Mouse (Mus musculus): ENCODE results near the gene Psat1. TPM values are rescaled to one million over a fixed set of nuclear protein-coding genes. Genes with fewer than 3 reads are reported as not detected.

Gene Psat1
- polyA plus RNA-seq, 1 experiment from 2014 or later, result 71.0 TPM

DNA sequence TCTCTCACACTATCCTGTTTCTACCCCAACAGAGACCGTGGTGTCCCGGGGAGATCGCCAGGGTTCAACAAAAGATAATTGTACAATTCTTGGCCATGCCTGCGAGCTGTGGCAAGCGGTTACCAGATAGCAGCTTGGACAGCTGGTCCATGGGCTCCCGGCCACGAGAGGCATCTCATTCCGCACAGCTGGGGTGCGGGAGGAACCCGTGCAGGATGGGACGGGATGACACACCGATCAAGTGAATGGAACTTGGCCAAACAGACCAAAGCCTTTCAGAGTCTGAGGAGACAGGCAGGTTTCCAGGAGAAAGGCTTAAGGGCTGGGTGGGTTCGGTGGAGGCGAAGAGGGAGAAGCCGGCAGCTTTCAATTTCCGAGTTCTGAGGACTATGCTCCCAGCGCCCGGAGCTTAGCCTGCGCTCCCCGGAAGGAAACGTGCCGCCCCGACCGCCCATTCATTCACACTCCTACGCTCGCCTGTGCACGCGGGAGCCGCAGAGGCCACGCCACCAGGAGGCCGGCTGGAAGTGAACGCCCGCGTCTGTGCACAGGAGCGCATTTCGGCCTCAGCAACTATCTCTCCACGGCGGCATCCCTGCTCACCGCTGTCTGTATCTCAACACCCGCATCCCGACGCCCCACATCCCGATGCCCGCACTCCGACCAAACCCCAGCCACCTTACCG lies 22.8 kb downstream of the Psat1 start:
- Histone ChIP-seq H3K4me3 (replicated peaks) (peak overlapping the region; percentile 66), H3K4me2 (peak overlapping the region; percentile 88), H3K9me3 (no peaks in the 10 kb centered on the region), H3K4me1 (replicated peaks) (peaks cover 17% of the 10 kb centered on the region), H3K27me3 (no peaks in the 10 kb centered on the region), H3K9ac (replicated peaks) (peak overlapping the region; percentile 58), H3K36me3 (0 out of 2 replicates have a peak, but pooled peaks cover 7% of the 10 kb centered on the region), H3K27ac (peak overlapping the region; percentile 66)
- peak; percentile 67 for ATAC-seq (ENCODE audit: insufficient number of reproducible peaks, insufficient read depth, low FRiP score, low TSS enrichment, low read depth)
- under 1% methylated on average over 46 of the region's 46 CpGs for WGBS

DNA sequence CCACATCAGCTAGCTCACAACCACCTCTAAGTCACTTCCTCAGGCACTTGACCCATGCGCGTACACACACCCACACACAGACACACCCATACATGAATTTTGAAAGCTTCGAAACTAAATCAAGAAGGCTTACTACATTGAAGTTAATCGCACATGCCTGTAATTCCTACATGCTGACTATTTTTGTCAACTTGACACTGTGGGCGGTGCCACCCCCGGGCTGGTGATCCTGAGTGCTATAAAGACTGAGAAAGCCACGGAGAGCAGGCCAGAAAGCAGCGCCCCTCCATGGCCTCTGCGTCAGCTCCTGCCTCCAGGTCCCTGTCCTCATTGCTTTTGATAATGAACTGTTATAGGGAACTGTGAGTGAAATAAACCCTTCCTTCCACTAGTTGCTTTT lies 23.7 kb downstream of the Psat1 start:
- no peaks in the 10 kb centered on the region for H3K9me3 ChIP-seq
- peak overlapping the region; percentile 66 for H3K4me3 ChIP-seq (replicated peaks)
- H3K4me1 ChIP-seq (replicated peaks), result peaks cover 17% of the 10 kb centered on the region
- H3K36me3 ChIP-seq, result peaks cover 16% of the 10 kb centered on the region
- no peak overlapping the region for H3K27ac ChIP-seq
- H3K4me2 ChIP-seq, result peak overlapping the region; percentile 88
- no peak for ATAC-seq (ENCODE audit: insufficient number of reproducible peaks, insufficient read depth, low FRiP score, low TSS enrichment, low read depth)
- WGBS, result 34% methylated on average over 9 of the region's 9 CpGs
- no peak overlapping the region for H3K9ac ChIP-seq (replicated peaks)
- no peaks in the 10 kb centered on the region for H3K27me3 ChIP-seq

DNA sequence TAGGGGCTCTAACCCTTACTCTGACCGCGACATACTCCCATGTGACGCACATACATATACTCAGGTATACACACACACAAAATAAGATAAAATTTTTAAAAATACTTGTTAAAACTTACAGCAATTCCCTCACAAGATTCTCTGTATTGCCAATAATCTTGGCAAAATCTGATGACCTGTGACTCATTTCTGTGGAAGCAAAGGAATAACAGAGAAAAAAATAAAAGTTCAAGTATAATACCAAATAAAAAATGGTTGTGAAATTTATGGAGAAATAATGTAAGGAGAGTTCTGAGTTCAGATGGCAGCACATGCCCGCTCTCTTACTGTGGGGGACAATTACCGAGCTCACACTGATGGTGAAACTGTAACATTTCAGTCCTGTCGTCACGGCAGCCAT lies 27.8 kb downstream of the Psat1 start:
- ATAC-seq (ENCODE audit: insufficient number of reproducible peaks, insufficient read depth, low FRiP score, low TSS enrichment, low read depth), result no peak
- no peaks in the 10 kb centered on the region for H3K9me3 ChIP-seq
- no peak overlapping the region for H3K9ac ChIP-seq (replicated peaks)
- H3K36me3 ChIP-seq, result peaks cover 46% of the 10 kb centered on the region
- 95% methylated on average over 7 of the region's 7 CpGs for WGBS
- no peak overlapping the region for H3K27ac ChIP-seq
- no peak overlapping the region for H3K4me2 ChIP-seq
- no peaks in the 10 kb centered on the region for H3K27me3 ChIP-seq
- H3K4me3 ChIP-seq (replicated peaks), result no peak overlapping the region
- H3K4me1 ChIP-seq (replicated peaks), result peaks cover 9% of the 10 kb centered on the region

DNA sequence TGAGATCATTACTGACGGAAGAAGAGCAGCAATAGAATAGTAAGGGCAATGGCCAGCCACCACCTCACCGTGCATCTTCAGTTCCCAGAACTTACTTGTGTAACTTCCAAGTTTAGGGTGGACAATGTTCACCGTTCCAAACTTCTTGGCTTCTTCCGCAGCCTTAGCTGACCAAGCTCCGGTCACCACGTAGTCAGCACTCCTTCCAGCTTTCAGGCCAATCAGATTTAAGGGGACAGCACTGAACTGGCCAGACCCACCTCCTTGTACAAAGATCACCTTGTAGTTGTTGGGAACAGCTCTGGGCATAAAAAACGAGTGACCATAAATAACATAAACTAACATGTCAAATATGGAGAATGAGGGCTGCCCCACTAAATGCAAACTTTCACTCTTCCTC lies 29.0 kb downstream of the Psat1 start:
- peaks cover 58% of the 10 kb centered on the region for H3K36me3 ChIP-seq
- no peaks in the 10 kb centered on the region for H3K9me3 ChIP-seq
- no peak overlapping the region for H3K9ac ChIP-seq (replicated peaks)
- H3K27ac ChIP-seq, result no peak overlapping the region
- H3K4me1 ChIP-seq (replicated peaks), result no peaks in the 10 kb centered on the region; the same call in 1 of the 2 replicates
- ATAC-seq (ENCODE audit: insufficient number of reproducible peaks, insufficient read depth, low FRiP score, low TSS enrichment, low read depth), result no peak
- no peaks in the 10 kb centered on the region for H3K27me3 ChIP-seq
- no peak overlapping the region for H3K4me2 ChIP-seq
- 94% methylated on average over 7 of the region's 7 CpGs for WGBS
- no peak overlapping the region for H3K4me3 ChIP-seq (replicated peaks)

DNA sequence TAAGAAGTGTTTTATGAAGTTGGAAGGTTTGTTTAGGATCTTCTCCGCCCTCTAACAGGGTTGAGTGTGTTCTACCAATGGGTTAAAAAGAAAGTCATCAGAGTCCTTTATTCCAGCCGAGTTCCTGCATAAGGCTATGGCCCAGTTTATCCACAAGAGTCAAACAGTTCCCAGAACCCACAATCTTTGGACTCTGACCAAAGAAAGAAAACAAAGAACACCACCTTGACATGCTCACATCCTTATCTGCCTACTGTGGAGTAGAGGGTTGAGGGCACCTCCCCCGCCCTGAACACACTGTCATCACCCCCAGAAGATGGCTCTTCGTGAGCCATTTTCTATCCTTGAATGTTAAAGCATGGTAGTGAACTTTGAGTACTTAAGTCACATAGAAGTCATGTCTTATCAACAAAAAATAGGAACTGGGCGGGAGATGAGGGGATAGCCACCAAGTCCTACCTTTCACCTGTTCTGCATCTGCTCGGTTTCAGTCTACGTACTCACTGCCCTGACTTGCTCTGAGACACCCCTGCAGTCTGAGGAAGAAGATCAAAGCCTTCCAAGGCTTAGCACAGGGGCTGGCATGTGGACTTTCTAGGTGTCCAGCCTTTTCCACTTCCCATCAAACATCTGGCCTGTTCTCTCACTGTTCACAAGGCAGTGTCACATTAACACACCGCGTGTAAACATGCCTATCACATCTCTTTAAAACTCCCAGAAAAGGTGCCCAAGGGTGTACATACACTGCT lies 33.7 kb downstream of the Psat1 start:
- Histone ChIP-seq H3K27me3 (no peaks in the 10 kb centered on the region), H3K4me1 (replicated peaks) (no peaks in the 10 kb centered on the region), H3K27ac (no peak overlapping the region), H3K4me3 (replicated peaks) (no peak overlapping the region), H3K36me3 (peaks cover 60% of the 10 kb centered on the region), H3K9me3 (no peaks in the 10 kb centered on the region), H3K4me2 (no peak overlapping the region), H3K9ac (replicated peaks) (no peak overlapping the region)
- no peak for ATAC-seq (ENCODE audit: insufficient number of reproducible peaks, insufficient read depth, low FRiP score, low TSS enrichment, low read depth)
- whole genome bisulfite sequencing, result 91% methylated on average over 9 of the region's 9 CpGs

DNA sequence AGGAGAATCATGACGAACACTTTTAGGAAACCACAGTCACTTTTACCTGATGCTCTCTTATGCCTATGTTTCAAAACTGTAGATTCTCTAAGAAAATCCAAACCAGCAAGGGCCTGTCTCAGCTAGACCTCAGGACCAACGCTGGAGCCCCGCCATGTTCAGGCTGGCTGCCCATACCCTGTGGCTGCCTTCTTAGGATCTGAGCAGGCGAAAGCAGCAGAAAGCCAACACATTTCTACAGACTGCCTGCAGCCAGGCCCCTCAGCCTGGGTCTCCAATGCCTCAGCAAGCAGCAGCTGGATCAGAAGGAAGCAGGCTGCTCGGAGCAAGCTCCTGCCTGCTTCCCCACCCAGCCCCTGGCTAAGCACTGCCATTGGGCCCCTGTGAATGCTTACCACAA lies 35.7 kb downstream of the Psat1 start:
- no peaks in the 10 kb centered on the region for H3K4me1 ChIP-seq (replicated peaks)
- H3K36me3 ChIP-seq, result peaks cover 59% of the 10 kb centered on the region
- H3K4me2 ChIP-seq, result no peak overlapping the region
- no peak overlapping the region for H3K27ac ChIP-seq
- 90% methylated on average over 5 of the region's 5 CpGs for WGBS
- no peaks in the 10 kb centered on the region for H3K9me3 ChIP-seq
- no peak overlapping the region for H3K9ac ChIP-seq (replicated peaks)
- H3K4me3 ChIP-seq (replicated peaks), result no peak overlapping the region
- no peak for ATAC-seq (ENCODE audit: insufficient number of reproducible peaks, insufficient read depth, low FRiP score, low TSS enrichment, low read depth)
- no peaks in the 10 kb centered on the region for H3K27me3 ChIP-seq

DNA sequence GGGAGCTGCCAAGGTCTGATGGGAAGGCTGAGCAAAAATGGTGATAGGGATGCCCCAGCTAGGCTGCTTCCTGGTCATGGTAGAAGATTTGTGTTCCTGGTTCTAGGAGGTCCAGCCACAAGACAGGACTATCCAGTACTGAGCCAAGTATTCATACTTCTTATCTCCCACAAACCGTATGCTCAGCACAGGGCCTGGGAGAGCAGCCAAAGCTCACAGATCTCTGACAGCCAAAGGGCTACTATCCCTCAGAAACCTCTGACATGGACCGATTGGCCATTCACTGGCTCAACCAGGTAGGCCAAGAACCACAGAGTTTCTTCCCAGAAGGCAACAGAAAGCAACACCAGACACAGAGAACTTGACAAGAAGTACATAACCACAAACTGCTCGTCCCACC lies 36.1 kb downstream of the Psat1 start:
- Histone ChIP-seq H3K27me3 (no peaks in the 10 kb centered on the region), H3K9me3 (no peaks in the 10 kb centered on the region), H3K36me3 (peaks cover 58% of the 10 kb centered on the region), H3K4me3 (replicated peaks) (no peak overlapping the region), H3K4me1 (replicated peaks) (no peaks in the 10 kb centered on the region), H3K9ac (replicated peaks) (no peak overlapping the region), H3K4me2 (no peak overlapping the region), H3K27ac (no peak overlapping the region)
- no peak for ATAC-seq (ENCODE audit: insufficient number of reproducible peaks, insufficient read depth, low FRiP score, low TSS enrichment, low read depth)
- 94% methylated on average over 3 of the region's 3 CpGs for WGBS

DNA sequence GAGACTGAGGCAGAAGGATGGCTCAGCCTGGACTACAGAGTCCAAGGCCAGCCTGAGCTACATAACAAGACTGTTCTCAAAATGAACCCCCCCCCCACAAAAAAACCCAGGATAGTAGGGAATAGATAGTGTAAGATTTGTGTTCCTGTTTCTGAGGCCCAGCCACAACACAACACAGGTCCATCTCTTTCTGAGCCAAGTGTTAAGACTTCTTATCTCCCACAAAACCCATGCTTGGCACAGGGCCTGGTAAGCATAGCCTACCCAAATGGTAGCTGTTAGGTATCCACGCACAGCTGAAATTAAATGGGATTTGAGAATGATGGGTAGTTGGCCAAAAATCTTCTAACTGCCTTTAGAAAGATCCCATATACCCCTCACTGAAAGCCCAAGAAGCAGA lies 36.6 kb downstream of the Psat1 start:
- Histone ChIP-seq H3K4me1 (replicated peaks) (no peaks in the 10 kb centered on the region), H3K4me2 (no peak overlapping the region), H3K27ac (no peak overlapping the region), H3K27me3 (no peaks in the 10 kb centered on the region), H3K36me3 (peaks cover 61% of the 10 kb centered on the region), H3K4me3 (replicated peaks) (no peak overlapping the region), H3K9me3 (no peaks in the 10 kb centered on the region), H3K9ac (replicated peaks) (no peak overlapping the region)
- no peak for ATAC-seq (ENCODE audit: insufficient number of reproducible peaks, insufficient read depth, low FRiP score, low TSS enrichment, low read depth)
- 88% methylated on average over 1 of the region's 1 CpGs for WGBS

DNA sequence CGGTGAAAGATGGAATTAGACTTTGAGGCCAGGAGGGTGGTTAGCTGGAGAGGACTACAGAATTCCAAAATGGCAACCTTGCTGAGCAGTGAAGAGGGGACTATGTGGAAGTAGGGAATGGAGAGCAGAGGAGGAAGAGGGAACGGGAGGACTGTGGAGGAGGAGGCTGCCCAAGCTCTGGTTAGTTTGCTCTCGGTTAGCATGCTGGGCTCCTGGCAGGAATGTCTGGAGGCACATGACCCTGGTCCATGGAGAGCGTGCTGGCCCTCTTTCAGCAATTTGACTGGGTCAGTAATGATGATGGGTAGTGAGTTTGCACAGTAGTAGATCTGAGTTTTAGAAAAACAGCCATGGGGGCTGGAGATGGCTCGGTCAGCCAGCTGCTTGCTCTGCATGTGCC lies 39.1 kb downstream of the Psat1 start:
- H3K9ac ChIP-seq (replicated peaks), result no peak overlapping the region
- no peaks in the 10 kb centered on the region for H3K27me3 ChIP-seq
- 77% methylated on average over 5 of the region's 5 CpGs for WGBS
- H3K36me3 ChIP-seq, result peaks cover 47% of the 10 kb centered on the region
- no peak overlapping the region for H3K27ac ChIP-seq
- H3K4me3 ChIP-seq (replicated peaks), result no peak overlapping the region
- peaks cover 10% of the 10 kb centered on the region for H3K4me1 ChIP-seq (replicated peaks)
- H3K9me3 ChIP-seq, result no peaks in the 10 kb centered on the region
- ATAC-seq (ENCODE audit: insufficient number of reproducible peaks, insufficient read depth, low FRiP score, low TSS enrichment, low read depth), result no peak
- H3K4me2 ChIP-seq, result no peak overlapping the region

DNA sequence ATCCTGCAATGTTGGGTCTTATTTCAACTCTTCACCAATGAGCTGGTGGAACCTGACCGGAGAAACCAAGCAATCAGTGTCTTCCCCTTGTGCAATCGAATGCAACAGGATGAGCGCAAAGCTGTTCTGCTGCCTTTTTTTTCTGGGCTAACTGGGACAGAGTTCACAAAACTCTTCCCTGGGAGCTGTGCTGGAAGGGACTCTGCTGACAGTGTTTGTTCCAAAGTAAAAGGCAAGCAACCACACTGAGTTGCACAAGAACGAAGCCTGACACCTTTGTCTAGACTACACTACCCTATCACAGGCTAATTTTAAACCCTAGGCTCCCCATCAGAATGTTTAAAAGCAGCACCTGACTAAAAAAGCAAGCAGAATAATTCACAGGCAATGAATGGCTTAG lies 42.4 kb downstream of the Psat1 start:
- Histone ChIP-seq H3K27ac (no peak overlapping the region), H3K9me3 (no peaks in the 10 kb centered on the region), H3K27me3 (no peaks in the 10 kb centered on the region), H3K4me3 (replicated peaks) (no peak overlapping the region), H3K4me1 (replicated peaks) (peaks cover 10% of the 10 kb centered on the region), H3K36me3 (peaks cover 39% of the 10 kb centered on the region), H3K9ac (replicated peaks) (no peak overlapping the region), H3K4me2 (no peak overlapping the region)
- WGBS, result 90% methylated on average over 4 of the region's 4 CpGs
- ATAC-seq (ENCODE audit: insufficient number of reproducible peaks, insufficient read depth, low FRiP score, low TSS enrichment, low read depth), result no peak

DNA sequence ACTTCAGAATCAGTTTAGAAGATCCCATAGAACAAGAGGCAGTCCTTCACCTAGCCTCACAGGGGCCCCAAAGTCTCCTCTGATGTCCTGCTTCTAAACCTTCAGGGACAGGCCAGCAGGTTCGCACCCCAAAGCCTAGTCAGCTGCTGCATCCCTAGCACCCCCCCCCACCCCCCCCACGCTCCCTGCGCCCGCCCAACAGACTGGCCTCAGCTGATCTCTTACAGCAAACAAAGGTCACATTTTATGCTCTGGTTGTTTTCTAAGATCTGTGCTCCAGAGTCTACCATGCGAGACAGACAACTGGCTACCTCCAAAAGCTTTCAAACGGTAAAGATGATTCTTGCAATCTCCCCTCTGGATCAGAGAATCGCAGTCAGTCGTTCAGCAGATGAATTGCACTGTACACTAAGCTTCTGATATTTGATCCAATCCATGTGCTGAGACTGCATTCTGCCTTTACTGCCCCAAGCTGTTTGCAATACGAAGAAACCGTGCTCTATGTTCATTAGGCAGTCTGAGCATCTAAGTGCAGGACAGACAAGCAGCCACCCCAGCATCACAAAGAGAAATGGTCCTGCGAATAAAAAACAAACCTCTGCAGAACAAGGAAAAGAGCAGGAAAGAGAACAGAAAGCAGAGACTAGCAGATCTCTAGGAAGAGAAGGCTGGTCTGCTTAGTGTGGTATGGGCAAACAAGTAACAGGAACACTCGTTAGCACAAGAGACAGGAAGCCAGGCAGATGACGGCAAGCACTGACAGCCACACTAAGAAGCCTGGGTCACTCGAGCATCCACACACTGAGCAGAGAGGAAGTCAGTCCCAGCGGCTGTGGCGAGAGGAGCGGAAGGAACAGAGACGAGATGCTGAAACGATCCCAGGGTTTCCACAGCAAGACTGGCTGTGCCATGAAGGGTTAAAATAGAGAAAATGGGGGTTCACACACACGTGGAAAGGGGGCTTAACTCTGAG lies 43.3 kb downstream of the Psat1 start:
- no peak for ATAC-seq (ENCODE audit: insufficient number of reproducible peaks, insufficient read depth, low FRiP score, low TSS enrichment, low read depth)

More for the DNA sequence above, 43.3 kb downstream of the Psat1 start:
- peaks cover 34% of the 10 kb centered on the region for H3K36me3 ChIP-seq
- 52% methylated on average over 20 of the region's 20 CpGs for WGBS
- no peak overlapping the region for H3K9ac ChIP-seq (replicated peaks)
- peaks cover 10% of the 10 kb centered on the region for H3K4me1 ChIP-seq (replicated peaks)
- H3K27me3 ChIP-seq, result no peaks in the 10 kb centered on the region
- H3K9me3 ChIP-seq, result no peaks in the 10 kb centered on the region
- no peak overlapping the region for H3K4me2 ChIP-seq
- no peak overlapping the region for H3K27ac ChIP-seq
- no peak overlapping the region for H3K4me3 ChIP-seq (replicated peaks)
